Mouse (Mus musculus) cerebellum, adult (tissue): ENCODE measurements around the gene Zdhhc23.

Source experiments
- ATAC-seq: cut with Nextera tagmentation; 2 replicates; pipeline ENCODE4 v1.9.2; 2017; ENCODE audit warnings: mild to moderate bottlenecking, moderate library complexity, mixed read lengths; ENCODE audit not compliant: insufficient number of reproducible peaks, low FRiP score, low TSS enrichment

The Zdhhc23 gene

GRCm38 (mm10) chr16:43922024-43922423 is 57.6 kb downstream of the Zdhhc23 start:
- ATAC-seq = no peak

- no peak for ATAC-seq
Measured at GRCm38 (mm10) chr16:43918867-43919266, 60.7 kb downstream of the Zdhhc23 start.
